Mouse (Mus musculus) embryonic fibroblast, embryonic 13.5 days (primary cell): Measurements from ENCODE around the gene Drosha.

ENCODE experiments used
- CTCF ChIP-seq: IDR thresholded peaks from 2 replicates; pipeline ENCODE4 v1.5.1; 2011; ENCODE audit warnings: mild to moderate bottlenecking, control low read depth, low read length, moderate library complexity, borderline replicate concordance; ENCODE audit not compliant: insufficient read depth
- POLR2A ChIP-seq: IDR thresholded peaks from 2 replicates; pipeline ENCODE4 v1.6.1; 2011; ENCODE audit warnings: low read depth, mild to moderate bottlenecking, control low read depth, low read length, moderate library complexity

DNA sequence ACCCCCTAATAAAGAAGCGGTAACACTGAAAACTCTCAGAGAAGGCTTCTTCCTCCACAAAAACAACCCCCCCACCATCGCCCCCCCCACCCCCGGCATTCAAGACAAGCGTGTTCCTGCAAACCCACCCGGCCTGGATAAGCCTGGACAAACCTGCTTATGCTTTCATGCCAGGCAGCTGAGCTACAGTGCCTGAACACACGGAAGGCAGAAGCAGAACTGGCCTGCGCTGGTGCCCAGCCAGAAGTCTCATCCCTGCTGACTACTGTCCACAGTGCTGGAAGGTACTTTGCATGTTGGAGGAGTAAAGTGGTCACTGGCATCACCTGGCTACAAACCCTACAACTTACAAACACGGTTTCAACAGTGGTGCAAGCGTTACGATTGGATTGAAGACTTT, 17.5 kb upstream of the Drosha start:
- TF ChIP-seq CTCF: no peak
- no peak for TF ChIP-seq POLR2A
